Mouse (Mus musculus): Measurements from ENCODE around the gene AU022252. TPM values are rescaled to one million over a fixed set of nuclear protein-coding genes. Genes with fewer than 3 reads are reported as not detected.

The AU022252 gene
- polyA plus RNA-seq, 1 experiment from 2014 or later, result 28.1 TPM

GRCm38 (mm10) chr4:119223696-119224095, 8.8 kb downstream of the AU022252 start:
- peak; percentile 59 for DNase-seq (ENCODE audit: low spot score)
- WGBS, result 74% methylated on average over 1 of the region's 1 CpGs
- H3K36me3 ChIP-seq (ENCODE audit: insufficient read depth, low read length), result peaks cover 32% of the 10 kb centered on the region

GRCm38 (mm10) chr4:119218169-119218568, 14.3 kb downstream of the AU022252 start, which contains the start of gene Tmem269:
Tmem269 (minus strand) TSS chr4:119218217.
- DNase-seq (ENCODE audit: low spot score) (peak; percentile 15), ATAC-seq (replicated peaks; ENCODE audit: low FRiP score, low read depth) (peak; percentile 61)
- Histone ChIP-seq H3K36me3 (ENCODE audit: insufficient read depth, low read length) (no peaks in the 10 kb centered on the region), H3K27me3 (ENCODE audit: insufficient read depth, low read length) (no peaks in the 10 kb centered on the region), H3K4me2 (ENCODE audit: low read length) (no peak within 1 kb of the TSS), H3K4me1 (replicated peaks; ENCODE audit: insufficient read depth, low read length) (peaks cover 6% of the 10 kb centered on the region; the same call in 1 of the 2 replicates), H3K9me3 (replicated peaks; ENCODE audit: low read length) (no peaks in the 10 kb centered on the region), H3K27ac (no peak within 1 kb of the TSS), H3K9ac (ENCODE audit: low read depth, low read length) (no peak within 1 kb of the TSS), H3K4me3 (replicated peaks; ENCODE audit: low read depth, low read length) (no peak within 1 kb of the TSS)
- TF ChIP-seq CTCF (IDR thresholded peaks at IDR 0.05; ENCODE audit: low read depth), result no peak
- WGBS, result 12% methylated on average over 11 of the region's 11 CpGs

More at GRCm38 (mm10) chr4:119223696-119224095, 8.8 kb downstream of the AU022252 start:
- peak; percentile 78 for TF ChIP-seq CTCF (IDR thresholded peaks at IDR 0.05; ENCODE audit: low read depth)
- no peak overlapping the region for H3K4me3 ChIP-seq (replicated peaks; ENCODE audit: low read depth, low read length)
- no peaks in the 10 kb centered on the region for H3K4me1 ChIP-seq (replicated peaks; ENCODE audit: insufficient read depth, low read length)
- no peak overlapping the region for H3K27ac ChIP-seq
- H3K27me3 ChIP-seq (ENCODE audit: insufficient read depth, low read length), result no peaks in the 10 kb centered on the region
- ATAC-seq (replicated peaks; ENCODE audit: low FRiP score, low read depth), result peak; percentile 63; the same call in 1 of the 2 replicates
- no peaks in the 10 kb centered on the region for H3K9me3 ChIP-seq (replicated peaks; ENCODE audit: low read length)
- no peak overlapping the region for H3K4me2 ChIP-seq (ENCODE audit: low read length)
- no peak overlapping the region for H3K9ac ChIP-seq (ENCODE audit: low read depth, low read length)

GRCm38 (mm10) chr4:119216667-119217066, 15.8 kb downstream of the AU022252 start:
- no peak for TF ChIP-seq CTCF (IDR thresholded peaks at IDR 0.05; ENCODE audit: low read depth)
- no peak overlapping the region for H3K27ac ChIP-seq
- ATAC-seq (replicated peaks; ENCODE audit: low FRiP score, low read depth), result 0 out of 2 replicates have a peak, but pooled peaks have one; percentile 15
- H3K4me2 ChIP-seq (ENCODE audit: low read length), result no peak overlapping the region
- H3K4me1 ChIP-seq (replicated peaks; ENCODE audit: insufficient read depth, low read length), result peaks cover 6% of the 10 kb centered on the region; the same call in 1 of the 2 replicates
- H3K9me3 ChIP-seq (replicated peaks; ENCODE audit: low read length), result no peaks in the 10 kb centered on the region
- WGBS, result 51% methylated on average over 8 of the region's 8 CpGs
- H3K36me3 ChIP-seq (ENCODE audit: insufficient read depth, low read length), result no peaks in the 10 kb centered on the region
- DNase-seq (ENCODE audit: low spot score), result no peak
- H3K9ac ChIP-seq (ENCODE audit: low read depth, low read length), result no peak overlapping the region
- no peaks in the 10 kb centered on the region for H3K27me3 ChIP-seq (ENCODE audit: insufficient read depth, low read length)
- no peak overlapping the region for H3K4me3 ChIP-seq (replicated peaks; ENCODE audit: low read depth, low read length)

- Histone ChIP-seq H3K9ac (ENCODE audit: low read depth, low read length) (no peak overlapping the region), H3K27me3 (ENCODE audit: insufficient read depth, low read length) (no peaks in the 10 kb centered on the region), H3K36me3 (ENCODE audit: insufficient read depth, low read length) (peaks cover 3% of the 10 kb centered on the region; the same call in 1 of the 2 replicates), H3K4me2 (ENCODE audit: low read length) (no peak overlapping the region), H3K9me3 (replicated peaks; ENCODE audit: low read length) (no peaks in the 10 kb centered on the region), H3K4me3 (replicated peaks; ENCODE audit: low read depth, low read length) (no peak overlapping the region), H3K4me1 (replicated peaks; ENCODE audit: insufficient read depth, low read length) (no peaks in the 10 kb centered on the region), H3K27ac (no peak overlapping the region)
- DNase-seq (ENCODE audit: low spot score) (peak; percentile 81), ATAC-seq (replicated peaks; ENCODE audit: low FRiP score, low read depth) (no peak)
- TF ChIP-seq CTCF (IDR thresholded peaks at IDR 0.05; ENCODE audit: low read depth), result peak; percentile 88
- 23% methylated on average over 8 of the region's 8 CpGs for WGBS
Measured at GRCm38 (mm10) chr4:119204672-119205071, 27.8 kb downstream of the AU022252 start.

- H3K9me3 ChIP-seq (replicated peaks; ENCODE audit: low read length), result no peaks in the 10 kb centered on the region
- peaks cover 11% of the 10 kb centered on the region; the same call in 1 of the 2 replicates for H3K36me3 ChIP-seq (ENCODE audit: insufficient read depth, low read length)
- no peak overlapping the region for H3K4me2 ChIP-seq (ENCODE audit: low read length)
- TF ChIP-seq CTCF (IDR thresholded peaks at IDR 0.05; ENCODE audit: low read depth), result no peak
- H3K27me3 ChIP-seq (ENCODE audit: insufficient read depth, low read length), result no peaks in the 10 kb centered on the region
- peaks cover 6% of the 10 kb centered on the region for H3K4me1 ChIP-seq (replicated peaks; ENCODE audit: insufficient read depth, low read length)
- no peak overlapping the region for H3K27ac ChIP-seq
- DNase-seq (ENCODE audit: low spot score) (no peak), ATAC-seq (replicated peaks; ENCODE audit: low FRiP score, low read depth) (no peak)
- H3K9ac ChIP-seq (ENCODE audit: low read depth, low read length), result no peak overlapping the region
- H3K4me3 ChIP-seq (replicated peaks; ENCODE audit: low read depth, low read length), result no peak overlapping the region
- 87% methylated on average over 6 of the region's 6 CpGs for WGBS
Measured at GRCm38 (mm10) chr4:119198105-119198504, 34.4 kb downstream of the AU022252 start.

- Histone ChIP-seq H3K4me3 (replicated peaks; ENCODE audit: low read depth, low read length) (peak overlapping the region; percentile 57), H3K36me3 (ENCODE audit: insufficient read depth, low read length) (0 out of 2 replicates have a peak, but pooled peaks cover 8% of the 10 kb centered on the region), H3K9me3 (replicated peaks; ENCODE audit: low read length) (no peaks in the 10 kb centered on the region), H3K4me2 (ENCODE audit: low read length) (peak overlapping the region; percentile 68), H3K27me3 (ENCODE audit: insufficient read depth, low read length) (no peaks in the 10 kb centered on the region), H3K4me1 (replicated peaks; ENCODE audit: insufficient read depth, low read length) (peaks cover 6% of the 10 kb centered on the region), H3K9ac (ENCODE audit: low read depth, low read length) (peak overlapping the region; percentile 69), H3K27ac (peak overlapping the region; percentile 50)
- WGBS, result 13% methylated on average over 18 of the region's 18 CpGs
- DNase-seq (ENCODE audit: low spot score) (peak; percentile 9), ATAC-seq (replicated peaks; ENCODE audit: low FRiP score, low read depth) (no peak)
- no peak for TF ChIP-seq CTCF (IDR thresholded peaks at IDR 0.05; ENCODE audit: low read depth)
Measured at GRCm38 (mm10) chr4:119195582-119196320, 36.8 kb downstream of the AU022252 start.
